Mouse (Mus musculus) ovary, postnatal 36 days (tissue): ENCODE measurements around the gene Olfr1161.
"Not testable (repeated sequence)": the region's sequence is repeated elsewhere in the genome, so short reads cannot be mapped to it uniquely, and the experiment has no call there.

Experiments
- DNase-seq: peaks from one replicate; pipeline ENCODE4 v3.0.0; 2022; ENCODE audit warnings: low spot score, mixed read lengths

Gene Olfr1161

GRCm38 (mm10) chr2:88022474-88022873 lies at the start of gene Olfr1161:
Gene Olfr1161 (plus strand): TSS chr2:88022774.
- DNase-seq: not testable (repeated sequence)

DNA sequence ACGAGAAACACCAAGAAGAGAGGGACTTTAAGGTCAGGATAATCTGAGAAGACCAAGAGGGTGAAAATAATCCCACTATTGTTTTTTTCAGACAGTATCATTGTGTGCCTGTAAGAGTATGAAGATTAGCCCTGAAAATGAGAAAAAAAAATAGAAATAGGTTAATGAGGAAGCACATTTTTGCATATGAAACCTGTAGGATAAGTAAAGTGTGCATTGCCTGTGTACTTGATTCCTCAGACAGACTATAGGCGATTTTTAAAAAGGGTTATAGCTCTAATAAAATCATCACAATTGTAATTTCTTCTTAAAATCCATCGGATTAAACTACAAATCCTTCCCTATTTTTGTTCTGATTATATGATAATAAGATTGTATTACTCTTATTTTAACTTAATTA lies 48.0 kb upstream of the Olfr1161 start, which contains the start of gene Olfr74:
Gene Olfr74, minus strand, starts transcription at position 101 of the 400 bp plus-strand sequence.
- no peak for DNase-seq

DNA sequence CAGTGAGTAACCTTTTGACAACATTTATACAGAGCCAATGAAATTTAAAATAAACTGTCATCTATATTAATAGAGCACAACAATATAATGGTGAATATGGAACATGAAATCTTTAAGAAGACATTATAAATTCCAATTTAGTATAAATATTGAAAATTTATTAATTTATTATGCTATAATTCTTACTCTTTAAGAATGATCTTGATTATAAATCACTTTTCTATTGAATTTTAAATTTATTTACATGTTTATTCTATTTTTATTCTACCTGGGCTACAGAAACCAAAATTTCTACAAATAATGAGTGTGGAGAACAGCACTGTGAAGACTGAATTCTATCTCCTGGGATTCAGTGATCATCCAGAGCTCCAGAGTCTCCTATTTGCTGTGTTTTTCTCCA lies 32.8 kb upstream of the Olfr1161 start, which contains the start of gene Olfr1158:
Gene Olfr1158, plus strand, starts transcription at position 301 of the 400 bp plus-strand sequence.
- no peak for DNase-seq

DNA sequence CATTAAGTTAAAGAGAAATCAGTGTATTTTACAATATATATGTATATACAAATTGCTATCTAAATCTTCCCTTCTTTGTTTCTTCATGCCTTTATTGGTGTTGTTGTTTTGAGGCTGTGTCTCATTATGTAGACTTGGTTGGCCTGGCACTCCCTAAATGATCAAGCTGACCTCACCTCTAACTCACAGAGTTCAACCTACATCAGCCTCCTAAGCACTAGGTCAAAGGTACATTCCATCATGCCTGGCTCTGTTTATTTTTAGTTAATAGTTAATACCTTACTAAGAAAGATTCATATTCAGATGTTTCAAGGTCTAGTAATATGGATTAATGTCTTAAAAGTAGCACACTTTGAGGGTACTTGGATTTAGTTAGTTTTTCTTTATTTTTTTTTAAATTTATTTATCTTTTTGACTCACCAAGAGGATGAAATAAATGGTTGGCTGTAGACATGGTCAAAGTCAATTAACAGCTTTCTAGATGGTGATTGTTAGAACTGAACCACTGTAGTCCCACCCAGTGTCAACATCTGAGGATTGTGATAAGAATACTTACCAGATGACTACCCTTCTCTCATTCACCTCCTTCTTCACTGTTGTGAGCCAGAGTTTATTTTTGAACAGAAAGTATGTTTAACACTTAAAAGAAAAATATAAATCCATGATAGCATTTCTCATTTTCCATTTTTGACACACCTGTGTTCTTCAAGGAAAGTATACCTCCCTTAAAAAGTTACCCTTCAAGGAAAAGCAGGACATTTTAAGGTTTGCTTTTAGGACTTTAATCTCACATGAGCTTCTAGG lies 14.9 kb upstream of the Olfr1161 start, which contains the start of gene Olfr1160:
Gene Olfr1160, minus strand, starts transcription at position 754 of the 804 bp plus-strand sequence.
- DNase-seq: no peak

GRCm38 (mm10) chr2:88037599-88037998 lies 15.0 kb downstream of the Olfr1161 start, which contains the start of gene Olfr73:
Gene Olfr73 (minus strand): TSS chr2:88037699.
- no peak for DNase-seq

- DNase-seq: no peak
Observed at GRCm38 (mm10) chr2:88051029-88051428, 28.5 kb downstream of the Olfr1161 start, which contains the start of gene Olfr1162. Gene Olfr1162 (minus strand): TSS chr2:88051129.

- no peak for DNase-seq
Observed at GRCm38 (mm10) chr2:88063587-88063986, 41.0 kb downstream of the Olfr1161 start.

GRCm38 (mm10) chr2:88071730-88072129 lies 49.2 kb downstream of the Olfr1161 start, which contains the start of gene Olfr1163:
Gene Olfr1163 (minus strand): TSS chr2:88071830.
- DNase-seq: no peak
